Mouse (Mus musculus) brown adipose tissue, adult 24 weeks (tissue): ENCODE data around the gene Bend3. TPM values are rescaled to one million over a fixed set of nuclear protein-coding genes. Genes with fewer than 3 reads are reported as not detected.

Experiments
- H3K27ac ChIP-seq: fragments of 200-500 bp; replicated peaks from 2 replicates; pipeline ENCODE4 v1.5.1; 2012; ENCODE audit warnings: low read depth, mild to moderate bottlenecking, low read length
- H3K4me1 ChIP-seq: fragments of 200-500 bp; 2 replicates; pipeline ENCODE4 v1.6.1; 2012; ENCODE audit warnings: low read length, mixed read lengths; ENCODE audit not compliant: control insufficient read depth, insufficient read depth, insufficient read length
- H3K4me3 ChIP-seq: fragments of 200-500 bp; 2 replicates; pipeline ENCODE4 v1.5.1; 2012; ENCODE audit warnings: low read depth, mild to moderate bottlenecking, low read length, moderate library complexity; ENCODE audit not compliant: insufficient read depth
- polyA plus RNA-seq: library from polyadenylated mRNA; stranded (reverse); fragments of >200 nt; gene quantifications from 2 replicates; pipeline ENCODE4 v1.2.4, GENCODE M21; 2012; ENCODE audit not compliant: missing spikeins, insufficient read depth, insufficient read length

Gene Bend3
- polyA plus RNA-seq, 1 experiment, result 2.6 TPM

- no peaks in the 10 kb centered on the region for H3K4me1 ChIP-seq
- no peak overlapping the region for H3K4me3 ChIP-seq
- no peak overlapping the region for H3K27ac ChIP-seq
Measured at GRCm38 (mm10) chr10:43467659-43468058, 11.0 kb upstream of the Bend3 start.

GRCm38 (mm10) chr10:43468293-43468692 is 10.3 kb upstream of the Bend3 start:
- H3K4me3 ChIP-seq, result no peak overlapping the region
- no peaks in the 10 kb centered on the region for H3K4me1 ChIP-seq
- H3K27ac ChIP-seq, result no peak overlapping the region

GRCm38 (mm10) chr10:43475376-43475775 is 3.3 kb upstream of the Bend3 start:
- no peak overlapping the region for H3K27ac ChIP-seq
- no peak overlapping the region for H3K4me3 ChIP-seq
- H3K4me1 ChIP-seq, result no peaks in the 10 kb centered on the region

DNA sequence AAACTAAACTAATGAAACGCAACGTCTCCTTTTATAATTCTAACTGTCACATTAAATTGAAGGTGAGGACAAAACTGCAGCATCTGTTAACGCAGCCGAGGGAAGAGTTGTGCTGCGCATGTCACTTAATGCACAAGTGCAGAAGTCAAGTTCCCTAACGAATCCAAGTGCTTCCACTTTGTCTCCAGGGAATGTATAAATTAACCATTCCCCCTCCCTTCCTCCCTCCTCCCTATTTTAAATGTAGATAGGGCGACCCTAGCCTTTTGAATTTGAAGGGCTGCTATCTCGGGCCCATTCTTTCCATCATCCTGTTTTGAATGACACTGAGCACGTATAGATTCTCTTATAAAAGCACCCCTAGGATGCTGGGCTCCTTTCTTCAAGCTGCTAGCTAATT is 1.2 kb upstream of the Bend3 start:
- no peak overlapping the region for H3K27ac ChIP-seq
- H3K4me3 ChIP-seq, result peak overlapping the region; percentile 93
- H3K4me1 ChIP-seq, result peaks cover 6% of the 10 kb centered on the region; the same call in 1 of the 2 replicates

GRCm38 (mm10) chr10:43477865-43478681 is 558 bp upstream of the Bend3 start:
- Histone ChIP-seq H3K27ac (peak overlapping the region; percentile 56), H3K4me3 (peak overlapping the region; percentile 93), H3K4me1 (peaks cover 6% of the 10 kb centered on the region; the same call in 1 of the 2 replicates)

DNA sequence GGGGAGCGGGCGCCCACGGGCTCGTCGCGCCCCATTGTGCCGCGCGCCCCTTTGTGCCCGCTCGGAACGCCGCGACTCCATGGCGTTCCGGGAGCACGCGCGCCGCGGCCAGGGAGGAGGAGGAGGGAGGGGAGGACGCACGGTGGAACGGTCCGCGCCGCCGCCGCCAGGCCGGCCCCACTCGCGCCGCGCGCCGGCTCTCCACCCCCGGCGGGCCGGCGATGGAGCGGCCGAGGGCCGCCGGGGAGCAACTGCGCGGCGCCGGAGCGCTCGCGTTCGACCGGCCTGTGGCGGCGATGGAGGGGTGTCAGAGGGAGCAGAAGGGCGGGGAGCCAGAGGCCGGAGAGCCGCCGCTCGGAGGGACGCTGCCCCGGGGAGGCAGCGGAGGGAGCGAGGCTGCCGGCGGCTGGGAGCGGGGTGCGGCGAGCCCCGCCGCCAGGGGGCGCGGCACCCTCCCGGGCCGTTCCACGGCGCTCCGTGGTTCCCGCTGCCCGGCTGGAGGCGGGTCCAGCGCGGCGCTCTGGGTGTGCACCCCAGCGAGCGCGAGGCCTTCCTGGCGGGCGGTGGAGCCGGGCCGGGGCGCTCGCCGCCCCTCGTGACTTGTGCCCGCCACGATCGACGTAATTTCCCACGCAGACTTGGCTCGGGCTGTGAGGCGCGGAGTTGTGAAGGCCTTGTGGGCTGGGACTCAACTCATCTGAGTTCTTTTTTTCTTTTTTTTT is 966 bp downstream of the Bend3 start:
- Histone ChIP-seq H3K4me3 (peak overlapping the region; percentile 93), H3K27ac (peak overlapping the region; percentile 74), H3K4me1 (peaks cover 12% of the 10 kb centered on the region)

GRCm38 (mm10) chr10:43480227-43480849 is 1.7 kb downstream of the Bend3 start:
- Histone ChIP-seq H3K27ac (peak overlapping the region; percentile 74), H3K4me1 (peaks cover 12% of the 10 kb centered on the region), H3K4me3 (peak overlapping the region; percentile 93)

GRCm38 (mm10) chr10:43481179-43481578 is 2.5 kb downstream of the Bend3 start:
- Histone ChIP-seq H3K4me1 (peaks cover 15% of the 10 kb centered on the region), H3K4me3 (no peak overlapping the region), H3K27ac (peak overlapping the region; percentile 32)

- Histone ChIP-seq H3K27ac (peak overlapping the region; percentile 88; the same call in 1 of the 2 replicates), H3K4me1 (peaks cover 18% of the 10 kb centered on the region), H3K4me3 (no peak overlapping the region)
Measured at GRCm38 (mm10) chr10:43482021-43482420, 3.4 kb downstream of the Bend3 start.

GRCm38 (mm10) chr10:43483426-43483995 is 4.9 kb downstream of the Bend3 start:
- Histone ChIP-seq H3K4me1 (peaks cover 25% of the 10 kb centered on the region), H3K27ac (peak overlapping the region; percentile 88), H3K4me3 (no peak overlapping the region)

DNA sequence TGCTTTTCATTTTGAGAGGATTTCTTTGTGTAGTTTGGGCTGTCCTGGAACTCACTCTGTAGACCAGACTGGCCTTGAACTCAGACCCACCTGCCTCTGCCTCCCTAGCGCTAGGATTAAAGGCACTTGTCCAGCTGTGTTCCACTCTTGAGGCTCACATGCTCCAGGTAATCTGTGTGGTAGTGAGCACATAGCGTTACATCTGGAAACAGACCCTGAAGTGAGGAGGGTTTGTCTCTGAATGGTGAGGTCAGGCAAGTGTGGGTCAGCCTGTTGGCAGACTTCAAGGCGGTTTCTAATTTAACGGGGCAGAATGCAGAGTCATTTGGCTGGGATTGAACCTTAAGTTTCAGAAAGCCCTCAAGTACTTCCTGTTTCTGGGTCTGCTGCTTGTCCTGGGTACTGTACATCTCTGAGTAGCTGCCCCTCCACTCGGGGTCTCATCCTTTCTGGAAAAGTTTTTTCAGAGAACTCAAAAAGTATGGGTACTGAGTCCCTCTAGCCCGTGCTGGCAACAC is 7.2 kb downstream of the Bend3 start:
- Histone ChIP-seq H3K4me1 (peaks cover 37% of the 10 kb centered on the region), H3K4me3 (no peak overlapping the region), H3K27ac (peak overlapping the region; percentile 99)

DNA sequence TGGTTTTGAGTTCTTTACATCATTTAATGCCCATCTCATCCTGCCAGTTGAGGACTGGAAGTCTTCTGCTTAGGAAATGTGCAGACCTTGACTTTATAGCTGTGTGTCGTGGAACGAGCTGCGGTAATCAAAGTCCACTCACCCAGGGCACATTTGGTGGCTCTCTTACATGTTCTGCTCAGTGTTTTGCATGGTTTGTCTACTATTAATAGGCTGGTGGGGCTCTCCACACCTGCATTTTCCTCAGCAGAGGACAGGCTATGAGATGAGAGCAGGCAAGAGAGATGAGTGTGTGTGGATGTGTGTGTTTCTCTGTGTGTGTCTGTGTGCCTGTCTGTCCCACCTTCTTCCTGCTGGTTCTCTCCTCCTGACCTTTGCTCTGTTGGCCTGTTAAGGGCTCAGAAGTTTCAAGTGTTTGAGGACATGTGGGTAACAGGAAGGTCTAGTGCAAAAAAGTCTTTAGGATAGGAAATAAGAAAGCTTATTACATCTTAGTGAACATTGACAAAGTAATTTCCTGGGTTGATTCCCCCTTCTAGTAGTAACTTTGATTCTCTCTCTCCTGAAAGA is 8.9 kb downstream of the Bend3 start:
- Histone ChIP-seq H3K27ac (peak overlapping the region; percentile 80), H3K4me3 (no peak overlapping the region), H3K4me1 (peaks cover 33% of the 10 kb centered on the region)

- H3K27ac ChIP-seq, result peak overlapping the region; percentile 70; the same call in 1 of the 2 replicates
- H3K4me1 ChIP-seq, result peaks cover 33% of the 10 kb centered on the region
- H3K4me3 ChIP-seq, result no peak overlapping the region
Measured at GRCm38 (mm10) chr10:43488258-43488657, 9.6 kb downstream of the Bend3 start.

DNA sequence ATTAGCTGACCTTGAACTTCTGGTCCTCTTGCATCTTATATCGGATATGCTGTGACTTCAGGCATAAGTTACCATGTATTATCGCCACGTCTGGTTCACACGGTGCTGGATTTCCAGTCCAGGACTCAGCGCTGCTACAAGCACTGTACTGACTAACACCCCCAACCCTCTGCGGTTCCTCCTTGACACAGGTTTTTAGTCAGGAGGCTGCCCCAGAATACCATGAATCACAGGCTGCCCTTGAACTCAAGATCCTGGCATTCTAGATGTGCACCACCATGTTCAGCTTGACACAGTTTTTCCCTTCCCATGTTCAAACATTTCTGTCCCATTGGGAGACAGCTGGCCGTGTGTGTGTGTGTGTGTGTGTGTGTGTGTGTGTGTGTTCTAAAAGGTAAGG is 10.5 kb downstream of the Bend3 start:
- H3K4me3 ChIP-seq, result no peak overlapping the region
- H3K27ac ChIP-seq, result no peak overlapping the region; the same call in 1 of the 2 replicates
- H3K4me1 ChIP-seq, result peaks cover 33% of the 10 kb centered on the region
